Mouse (Mus musculus) c-Kit-positive CD71-positive TER-119-positive erythroid progenitor cells, embryonic 14.5 days (primary cell): Measurements from ENCODE around the gene Plscr1.

Source experiments
- DNase-seq: peaks from one replicate; pipeline ENCODE4 v3.0.0-alpha.2; 2013; ENCODE audit warnings: low spot score

Plscr1 gene

DNA sequence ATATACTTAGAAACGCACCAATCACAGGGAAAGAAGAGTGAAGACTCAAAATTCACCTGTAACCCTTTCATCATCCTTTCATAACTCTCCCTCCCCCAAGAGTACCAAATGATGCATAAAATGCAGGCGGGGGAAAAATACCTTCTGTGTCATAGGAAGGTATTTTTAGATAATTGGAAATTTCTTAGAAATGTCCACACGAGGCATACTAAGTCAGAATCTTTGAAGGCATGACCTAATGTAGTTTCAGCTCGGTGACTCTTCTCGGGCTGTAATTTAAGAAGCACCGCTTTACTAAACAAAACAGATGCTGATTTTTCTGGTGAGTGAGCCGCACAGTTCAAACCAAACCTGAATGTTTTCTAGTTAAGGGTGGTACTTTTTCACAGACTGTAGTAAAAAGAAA is at the start of gene Plscr1:
Gene Plscr1, plus strand, starts transcription at position 304 of the 406 bp plus-strand sequence.
- DNase-seq = no peak

- no peak for DNase-seq
Measured at GRCm38 (mm10) chr9:92204397-92204796, 45.2 kb upstream of the Plscr1 start.

DNA sequence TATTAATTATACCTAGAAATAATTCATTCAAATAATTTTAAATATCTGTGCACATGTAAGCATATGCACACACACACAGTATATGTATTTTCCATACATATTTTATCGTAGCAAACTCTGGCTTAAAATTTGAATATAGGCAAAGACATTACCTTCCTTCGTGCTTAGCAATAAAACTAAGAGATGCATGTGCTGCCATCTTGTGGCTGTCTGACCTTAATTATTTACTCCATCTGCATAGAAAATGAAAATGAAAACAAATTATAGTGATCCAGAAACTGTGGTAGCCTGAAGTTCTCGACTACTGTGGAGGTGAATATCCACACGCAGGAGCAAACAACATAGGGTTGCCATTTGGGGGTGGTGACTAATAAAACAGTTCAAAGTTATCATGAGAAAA is 42.2 kb upstream of the Plscr1 start:
- peak; percentile 17 for DNase-seq

DNA sequence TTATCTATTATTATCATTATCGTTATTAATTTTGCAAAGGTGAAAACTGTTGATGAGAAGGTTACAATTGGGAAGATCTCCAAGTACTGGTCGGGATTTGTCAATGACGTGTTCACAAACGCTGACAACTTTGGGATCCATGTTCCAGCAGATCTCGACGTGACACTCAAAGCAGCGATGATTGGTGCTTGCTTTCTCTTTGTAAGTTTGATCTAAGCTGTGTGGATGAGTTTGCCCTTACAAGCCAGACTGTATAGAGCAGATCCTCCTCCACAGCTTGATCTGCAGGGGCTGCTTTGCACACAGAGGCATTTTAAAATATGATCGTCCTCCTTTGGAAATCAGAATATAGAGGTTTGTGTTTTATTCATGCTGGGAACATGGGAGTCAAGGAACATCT is 41.8 kb upstream of the Plscr1 start:
- no peak for DNase-seq

GRCm38 (mm10) chr9:92209850-92210249 is 39.7 kb upstream of the Plscr1 start:
- DNase-seq = no peak

GRCm38 (mm10) chr9:92210386-92210967 is 39.1 kb upstream of the Plscr1 start:
- no peak for DNase-seq

DNA sequence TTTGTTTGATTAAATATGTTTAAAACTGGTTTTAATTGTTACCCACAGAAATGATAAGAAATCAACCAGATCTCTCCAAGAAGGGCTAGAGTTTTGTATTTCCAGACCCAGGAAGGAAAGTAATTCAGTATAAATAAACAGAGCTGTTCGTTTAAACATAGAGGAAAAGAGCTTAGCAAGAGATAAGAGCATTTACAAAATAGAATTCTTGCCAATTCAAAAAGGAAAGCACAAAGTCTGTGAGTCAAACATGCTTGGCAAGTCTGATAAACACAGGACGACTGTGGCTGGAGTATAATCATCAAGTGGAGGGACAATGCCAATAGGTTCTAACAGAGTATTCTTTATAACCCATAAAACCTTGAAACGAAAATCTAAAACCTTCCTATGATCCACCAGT is 38.5 kb upstream of the Plscr1 start:
- no peak for DNase-seq

DNA sequence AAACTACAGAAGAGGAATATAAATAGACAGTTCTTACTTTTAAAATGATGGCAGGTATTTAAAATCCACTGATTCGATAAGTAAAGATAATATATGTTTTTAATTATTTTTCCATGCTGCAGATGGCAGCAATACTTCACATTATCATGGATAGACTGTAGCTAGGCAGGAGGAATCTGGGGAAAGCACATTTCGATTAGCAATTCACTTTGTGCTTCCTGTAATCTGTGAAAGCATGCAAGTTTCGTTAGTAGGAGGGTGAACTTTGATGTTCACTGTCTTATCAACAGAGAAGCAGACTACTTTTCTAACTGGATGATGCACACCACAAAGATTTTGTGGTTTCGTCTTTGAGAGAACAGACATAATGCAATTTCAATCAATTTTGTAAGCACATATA is 32.1 kb upstream of the Plscr1 start:
- DNase-seq = no peak

DNA sequence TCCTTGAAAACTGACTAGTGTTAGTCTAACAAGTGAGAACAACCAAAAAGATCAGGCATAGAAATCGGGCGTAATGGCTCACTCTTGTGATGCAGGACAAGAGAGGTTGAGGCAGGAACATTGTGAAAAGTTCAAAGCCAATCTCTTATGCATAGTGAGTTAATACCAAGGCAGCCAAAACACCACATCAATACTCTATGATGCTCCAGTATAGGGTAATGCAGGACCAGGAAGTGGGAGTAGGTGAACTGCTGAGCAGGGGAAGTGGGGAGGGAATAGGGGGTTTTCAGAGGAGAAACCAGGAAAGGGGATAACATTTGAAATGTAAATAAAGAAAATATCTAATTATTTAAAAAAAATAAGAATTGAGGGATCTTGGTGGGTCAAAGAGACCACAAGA is 31.7 kb upstream of the Plscr1 start:
- DNase-seq = no peak

- DNase-seq = no peak
Measured at GRCm38 (mm10) chr9:92220151-92220550, 29.4 kb upstream of the Plscr1 start.

DNA sequence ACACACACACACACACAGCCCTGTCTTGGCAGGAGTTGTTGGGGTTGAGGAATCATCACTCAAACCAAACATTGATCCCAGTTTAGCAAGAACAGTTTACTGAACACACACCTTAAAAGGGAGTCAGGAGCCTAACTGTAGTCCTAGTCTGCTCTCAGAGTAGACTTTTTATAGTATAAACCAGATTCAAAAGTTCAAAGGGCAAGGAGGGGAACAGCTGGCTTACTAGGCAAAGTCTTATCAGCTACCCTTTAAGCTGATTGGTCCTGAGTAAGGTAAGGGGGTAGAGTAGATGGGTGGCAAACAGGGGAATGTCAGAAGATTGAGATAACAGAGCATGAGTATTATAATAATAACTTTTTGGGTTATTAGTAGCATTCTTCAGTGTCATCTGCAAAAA is 28.1 kb upstream of the Plscr1 start:
- no peak for DNase-seq

DNA sequence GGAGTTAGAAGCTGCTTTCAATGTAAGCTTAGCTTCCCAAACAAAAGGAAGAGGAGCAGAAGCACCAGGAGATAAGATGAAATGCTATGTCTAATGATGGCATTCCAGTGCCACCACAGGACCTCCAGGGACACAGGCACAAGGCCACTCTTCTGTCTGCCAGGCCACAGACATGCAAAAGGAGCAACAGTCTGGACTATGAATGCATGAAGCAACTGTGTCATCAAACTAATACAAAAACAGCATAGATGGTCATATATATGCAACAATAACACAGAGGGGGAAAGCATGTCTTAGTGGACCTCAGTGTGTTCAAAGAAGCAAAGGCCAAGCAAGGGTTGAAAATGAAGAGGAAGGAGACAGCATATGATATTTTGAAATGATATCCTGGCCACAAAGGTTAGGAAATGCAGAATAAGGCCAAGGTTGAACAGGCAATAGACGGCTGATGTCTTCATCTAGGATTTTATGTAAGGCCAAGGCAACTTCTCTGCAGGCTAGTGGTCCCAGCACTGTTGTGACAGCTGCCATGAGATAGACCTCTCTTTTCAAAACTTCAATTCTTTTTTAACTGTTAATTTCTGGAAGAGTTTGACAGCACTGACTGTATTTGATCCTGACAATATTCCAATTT is 24.8 kb upstream of the Plscr1 start:
- DNase-seq = no peak

GRCm38 (mm10) chr9:92226127-92226655 is 23.4 kb upstream of the Plscr1 start:
- DNase-seq = no peak

DNA sequence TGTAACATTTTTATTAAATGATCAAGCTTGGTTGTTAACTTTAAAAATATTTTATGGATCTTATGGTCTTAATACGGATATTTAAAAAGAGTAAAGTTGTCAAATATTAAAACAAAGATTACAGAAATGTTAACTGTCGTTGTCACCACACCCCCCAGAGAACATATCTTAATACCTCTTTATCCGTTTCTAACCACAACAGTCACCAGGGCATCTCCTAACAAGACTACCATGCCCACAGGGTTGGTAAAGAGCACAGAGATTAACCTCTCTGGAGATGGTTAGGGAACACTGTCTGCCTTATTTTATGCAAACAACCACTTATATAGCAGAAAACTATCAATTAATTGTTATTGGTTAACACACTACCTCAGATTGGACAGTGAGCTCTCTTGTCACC is 22.8 kb upstream of the Plscr1 start:
- no peak for DNase-seq

DNA sequence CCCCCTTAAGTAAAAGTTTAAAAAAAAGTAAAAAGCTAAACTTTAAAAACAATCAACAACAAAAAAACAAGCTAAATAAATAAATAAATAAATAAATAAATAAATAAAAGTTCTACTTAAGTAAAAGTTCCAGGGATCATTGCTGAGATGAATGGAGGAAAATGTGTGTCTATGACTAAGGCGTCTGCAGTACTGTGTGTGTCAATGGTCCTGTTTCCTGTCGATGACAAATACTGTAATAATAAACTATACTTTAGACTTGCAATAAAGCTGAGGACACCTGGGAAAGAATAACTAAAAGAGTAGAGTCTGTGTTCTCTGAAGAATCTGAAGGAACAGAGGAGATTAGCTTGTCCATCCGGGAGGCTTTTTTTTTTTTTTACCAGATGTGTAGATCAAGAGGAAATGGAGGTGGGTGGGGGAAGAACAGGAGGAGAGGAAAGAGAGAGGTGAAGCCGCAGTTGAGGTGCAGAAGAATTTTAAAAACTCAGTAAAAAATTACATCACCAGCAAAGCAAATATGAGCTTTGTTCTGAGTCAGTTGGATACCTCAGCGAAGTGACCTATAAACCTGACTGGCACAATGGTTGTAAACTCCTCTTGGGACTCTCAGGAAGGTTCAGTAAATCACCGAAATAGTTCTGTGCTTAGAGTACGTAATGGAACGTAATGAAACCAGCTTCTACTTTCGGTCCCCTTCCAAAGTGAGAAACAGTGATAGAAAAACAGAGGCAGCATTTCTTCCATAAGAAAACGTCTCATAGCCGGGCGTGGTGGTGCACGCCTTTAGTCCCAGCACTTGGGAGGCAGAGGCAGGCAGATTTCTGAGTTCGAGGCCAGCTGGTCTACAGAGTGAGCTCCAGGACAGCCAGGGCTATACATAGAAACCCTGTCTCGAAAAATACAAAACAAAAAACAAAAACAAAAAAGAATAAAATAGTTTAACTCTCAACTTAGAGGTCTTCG is 20.4 kb upstream of the Plscr1 start:
- DNase-seq = no peak

GRCm38 (mm10) chr9:92229833-92230205 is 19.7 kb upstream of the Plscr1 start:
- DNase-seq = no peak

GRCm38 (mm10) chr9:92234901-92235458 is 14.6 kb upstream of the Plscr1 start:
- no peak for DNase-seq

GRCm38 (mm10) chr9:92248773-92249446 is 640 bp upstream of the Plscr1 start:
- no peak for DNase-seq

DNA sequence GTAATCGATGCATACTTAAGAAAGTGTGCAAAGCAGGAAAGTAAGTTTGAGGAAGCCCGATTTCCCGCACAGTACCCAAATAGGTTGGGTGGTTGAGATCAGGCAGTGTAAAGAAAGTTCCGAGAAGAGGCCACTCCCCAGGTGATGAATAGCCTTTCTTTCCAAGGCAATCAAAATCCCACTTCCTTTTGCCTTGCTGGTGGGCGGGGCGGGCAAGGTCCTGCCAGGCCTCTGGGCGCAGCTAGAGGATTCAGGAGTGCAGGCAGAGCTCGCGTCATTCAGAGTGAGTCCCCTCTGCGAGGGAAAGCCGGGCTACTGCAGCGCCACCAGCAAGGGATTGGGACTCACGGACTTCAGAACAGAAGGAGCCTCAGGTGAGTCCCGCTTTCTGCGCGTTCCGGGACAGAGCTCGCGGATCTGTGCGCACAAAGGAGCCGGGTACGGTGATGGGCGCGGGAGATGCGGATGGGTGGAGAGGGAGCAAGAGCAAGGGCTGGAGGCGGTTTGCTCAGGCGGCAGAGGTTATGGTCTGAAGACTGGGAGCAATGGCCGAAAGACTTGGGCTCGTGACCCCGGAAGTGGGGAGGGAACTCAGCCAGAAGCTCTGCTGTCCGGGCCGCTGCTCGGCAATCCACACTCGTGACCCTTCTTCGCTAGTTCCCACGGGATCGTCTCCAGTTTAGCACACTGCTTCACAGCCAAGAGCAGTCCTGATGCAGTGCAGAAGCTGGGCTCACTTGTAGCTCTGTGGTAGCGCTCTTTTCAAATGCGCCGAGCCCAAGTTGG is 630 bp downstream of the Plscr1 start:
- peak; percentile 37 for DNase-seq

DNA sequence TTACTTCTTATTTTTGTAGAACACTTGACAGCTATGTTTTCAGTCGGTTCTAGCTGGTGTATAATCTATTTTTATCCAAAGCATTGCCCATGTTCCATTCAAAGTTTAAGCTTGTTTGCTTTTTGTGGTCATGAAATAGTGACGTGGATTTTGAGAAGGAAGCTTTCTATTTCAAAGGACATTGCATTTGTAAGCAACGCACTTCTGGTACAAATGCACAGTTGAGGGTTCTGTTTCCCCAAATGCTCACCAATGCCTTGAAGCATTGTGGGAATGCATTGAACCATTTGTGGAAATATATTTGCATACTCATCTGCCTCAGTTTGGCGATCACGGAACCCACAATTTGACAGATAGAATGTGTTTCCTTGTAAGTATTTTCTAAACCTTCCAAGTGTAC is 3.2 kb downstream of the Plscr1 start:
- DNase-seq = no peak
